Mouse (Mus musculus) hematopoietic stem cell, adult 5-6 weeks (primary cell): ENCODE measurements around the gene Faap20. TPM values are rescaled to one million over a fixed set of nuclear protein-coding genes. Genes with fewer than 3 reads are reported as not detected.

Source experiments
- ATAC-seq, 2 experiments: fragments of 125-278 bp in 1 of 2; replicated peaks in 1 of 2; 2 replicates each; pipeline ENCODE4 v1.8.0; 2016 to 2017; ENCODE audit warnings: inconsistent platforms in 2 of 2, mild to moderate bottlenecking in 2 of 2, moderate number of reproducible peaks in 2 of 2, low read depth in 1 of 2, moderate TSS enrichment in 1 of 2; ENCODE audit not compliant: low FRiP score in 2 of 2, poor library complexity in 2 of 2, severe bottlenecking in 2 of 2, insufficient read depth in 1 of 2, low TSS enrichment in 1 of 2
- total RNA-seq: library from RNA; stranded (forward); fragments of 172-1452, 232-1000 nt; gene quantifications from 2 replicates; pipeline ENCODE4 v1.2.3, GENCODE M21; 2017

Gene Faap20
- total RNA-seq, 1 experiment from 2014 or later = 16.9 TPM

- no peak for ATAC-seq
These were observed 30.1 kb upstream of the Faap20 start for GRCm38 (mm10) chr4:155219271-155220212.

- no peak for ATAC-seq
These were observed 29.1 kb upstream of the Faap20 start for GRCm38 (mm10) chr4:155220213-155221100.

GRCm38 (mm10) chr4:155221106-155221505 lies 28.5 kb upstream of the Faap20 start:
- ATAC-seq = no peak

- 0 out of 4 replicates have a peak, but pooled peaks of 1 of the 2 experiments have one; percentile 1 for ATAC-seq
These were observed 27.7 kb upstream of the Faap20 start for GRCm38 (mm10) chr4:155221599-155222551.

GRCm38 (mm10) chr4:155222552-155222840 lies 27.1 kb upstream of the Faap20 start, which contains the start of gene Ski:
Gene Ski (minus strand): TSS chr4:155222592.
- no peak for ATAC-seq

GRCm38 (mm10) chr4:155222841-155223593 lies 26.6 kb upstream of the Faap20 start:
- peak; percentile 83 to 85 for ATAC-seq

- no peak for ATAC-seq
These were observed 25.7 kb upstream of the Faap20 start for GRCm38 (mm10) chr4:155223594-155224528.

GRCm38 (mm10) chr4:155225918-155226317 lies 23.7 kb upstream of the Faap20 start:
- no peak for ATAC-seq

- ATAC-seq = no peak
These were observed 21.6 kb upstream of the Faap20 start for GRCm38 (mm10) chr4:155227986-155228385.

- ATAC-seq = no peak
These were observed 21.1 kb upstream of the Faap20 start for GRCm38 (mm10) chr4:155228461-155228860.

- peak; percentile 39 to 54 for ATAC-seq
These were observed 15.7 kb upstream of the Faap20 start for GRCm38 (mm10) chr4:155233878-155234277.

GRCm38 (mm10) chr4:155234371-155235310 lies 15.0 kb upstream of the Faap20 start:
- ATAC-seq = peak; percentile 54 to 69

- peak; percentile 57 to 67 for ATAC-seq
These were observed 14.1 kb upstream of the Faap20 start for GRCm38 (mm10) chr4:155235311-155236119.
